Mouse (Mus musculus) naive thymus-derived CD4-positive, alpha-beta T cell, adult 2 months (primary cell): Measurements from ENCODE around the gene En1.

Experiments
- DNase-seq: peaks from one replicate; pipeline ENCODE4 v3.0.0-alpha.2; 2011; ENCODE audit warnings: low read depth

The En1 gene

GRCm38 (mm10) chr1:120628821-120629220 lies 26.6 kb downstream of the En1 start:
- no peak for DNase-seq

- no peak for DNase-seq
Measured at GRCm38 (mm10) chr1:120643380-120643779, 41.2 kb downstream of the En1 start.

GRCm38 (mm10) chr1:120643848-120644711 lies 41.9 kb downstream of the En1 start:
- DNase-seq, result no peak

GRCm38 (mm10) chr1:120644755-120645154 lies 42.5 kb downstream of the En1 start:
- DNase-seq, result no peak

GRCm38 (mm10) chr1:120650068-120650467 lies 47.9 kb downstream of the En1 start:
- no peak for DNase-seq

- DNase-seq, result no peak
Measured at GRCm38 (mm10) chr1:120651997-120652396, 49.8 kb downstream of the En1 start.

GRCm38 (mm10) chr1:120654950-120655396 lies 52.8 kb downstream of the En1 start:
- no peak for DNase-seq
